Mouse (Mus musculus) forebrain, embryonic 11.5 days (tissue): ENCODE results near the gene Dnm2. TPM values are rescaled to one million over a fixed set of nuclear protein-coding genes. Genes with fewer than 3 reads are reported as not detected.

Experiments used
- ATAC-seq: fragments of 200-750 bp; cut with Nextera tagmentation; replicated peaks from 2 replicates; pipeline ENCODE4 v1.8.0; 2017; ENCODE audit warnings: moderate TSS enrichment; ENCODE audit not compliant: low FRiP score
- DNase-seq: peaks from one replicate; pipeline ENCODE4 v3.0.0-alpha.2; 2017; ENCODE audit warnings: low spot score
- H3K27ac ChIP-seq: fragments of 300-500 bp; sonication (generic); 2 replicates; pipeline ENCODE4 v1.5.1; 2014; ENCODE audit warnings: low read depth, low read length
- H3K27me3 ChIP-seq: fragments of 300-500 bp; sonication (generic); 2 replicates; pipeline ENCODE4 v1.6.1; 2014; ENCODE audit warnings: mild to moderate bottlenecking, low read length, mixed read lengths; ENCODE audit not compliant: control insufficient read depth, insufficient read depth
- H3K36me3 ChIP-seq: fragments of 300-500 bp; sonication (generic); 2 replicates; pipeline ENCODE4 v1.6.1; 2014; ENCODE audit warnings: mild to moderate bottlenecking, low read length, moderate library complexity, mixed read lengths; ENCODE audit not compliant: control insufficient read depth, insufficient read depth
- H3K4me1 ChIP-seq: fragments of 300-500 bp; sonication (generic); replicated peaks from 2 replicates; pipeline ENCODE4 v1.6.1; 2014; ENCODE audit warnings: low read length, mixed read lengths; ENCODE audit not compliant: control insufficient read depth, insufficient read depth
- H3K4me2 ChIP-seq: fragments of 300-500 bp; sonication (generic); 2 replicates; pipeline ENCODE4 v1.6.1; 2014; ENCODE audit warnings: low read depth, mild to moderate bottlenecking, low read length, moderate library complexity, mixed read lengths; ENCODE audit not compliant: severe bottlenecking
- H3K4me3 ChIP-seq: fragments of 300-500 bp; sonication (generic); 2 replicates; pipeline ENCODE4 v1.5.1; 2014; ENCODE audit warnings: low read depth, low read length
- H3K9ac ChIP-seq: fragments of 300-500 bp; sonication (generic); 2 replicates; pipeline ENCODE4 v1.6.1; 2014; ENCODE audit warnings: low read length
- H3K9me3 ChIP-seq: fragments of 300-500 bp; sonication (generic); 2 replicates; pipeline ENCODE4 v1.6.1; 2016; ENCODE audit warnings: low read length, mixed read lengths; ENCODE audit not compliant: control insufficient read depth
- WGBS: fragments of 180-500 bp; shearing (Covaris S2); extraction: QIAGEN DNeasy Blood & Tissue Kit; methylation state at CpG from one replicate; pipeline ENCODE4 v1.1.7; 2014; 5-methylcytosine and 5-hydroxymethylcytosine counted together
- polyA plus RNA-seq: library from polyadenylated mRNA; unstranded; fragments of >200 nt; fragmentation: Nextera tagmentation; extraction: Ambion mirVana; gene quantifications from 2 replicates; pipeline ENCODE4 v1.2.1, GENCODE M21; 2014

The Dnm2 gene
- polyA plus RNA-seq, 1 experiment from 2014 or later: 74.0 TPM

DNA sequence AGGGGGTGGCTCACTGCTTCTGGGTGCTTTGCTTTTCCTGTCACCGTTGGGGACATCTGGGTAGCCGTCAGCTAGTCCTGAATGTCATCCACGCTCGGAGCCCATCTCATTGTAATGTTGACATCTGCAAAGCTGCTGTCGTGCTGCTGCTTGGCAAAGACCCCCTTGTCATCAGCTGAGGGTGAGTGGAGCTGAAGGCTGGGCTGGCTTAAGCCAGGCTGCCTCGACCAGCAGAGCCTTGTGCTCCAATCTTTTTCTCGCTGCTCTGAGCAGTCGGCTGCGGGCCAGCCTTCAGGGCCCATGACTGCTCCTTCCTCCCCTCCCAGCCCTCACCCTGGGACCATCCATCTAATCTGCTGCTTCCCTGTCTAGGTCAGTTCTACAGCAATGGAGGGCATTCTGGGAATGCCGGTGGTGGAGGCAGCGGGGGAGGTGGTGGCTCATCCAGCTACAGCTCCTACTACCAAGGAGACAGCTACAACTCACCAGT is 21.9 kb upstream of the Dnm2 start:
- Histone ChIP-seq H3K4me2 (no peak overlapping the region), H3K4me3 (no peak overlapping the region), H3K27ac (no peak overlapping the region), H3K27me3 (no peaks in the 10 kb centered on the region), H3K4me1 (no peaks in the 10 kb centered on the region), H3K36me3 (peaks cover 45% of the 10 kb centered on the region), H3K9me3 (no peaks in the 10 kb centered on the region), H3K9ac (no peak overlapping the region)
- 92% methylated on average over 11 of the region's 11 CpGs for WGBS
- DNase-seq (no peak), ATAC-seq (no peak)

DNA sequence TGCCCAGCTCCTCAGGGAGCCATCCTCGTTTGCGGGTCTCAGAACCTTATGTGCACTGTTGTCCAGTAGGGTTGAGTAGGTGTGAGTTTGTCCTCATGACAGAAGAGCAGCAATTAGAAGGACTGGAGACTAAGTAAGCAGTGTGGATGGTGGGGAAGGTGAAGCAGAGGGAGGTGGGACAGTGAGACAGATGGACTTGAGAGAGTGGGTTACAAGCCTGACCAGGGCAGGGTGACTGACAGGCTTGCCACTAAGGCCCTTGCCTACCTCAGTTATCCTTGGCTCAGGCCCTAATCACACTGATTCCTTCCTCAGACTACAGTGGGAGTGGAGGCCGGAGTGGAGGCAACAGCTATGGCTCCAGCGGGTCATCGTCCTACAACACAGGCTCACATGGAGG is 21.0 kb upstream of the Dnm2 start:
- ATAC-seq (no peak), DNase-seq (no peak)
- Histone ChIP-seq H3K9me3 (no peaks in the 10 kb centered on the region), H3K36me3 (peaks cover 42% of the 10 kb centered on the region), H3K4me1 (no peaks in the 10 kb centered on the region), H3K4me2 (no peak overlapping the region), H3K4me3 (no peak overlapping the region), H3K27me3 (no peaks in the 10 kb centered on the region), H3K9ac (no peak overlapping the region), H3K27ac (no peak overlapping the region)
- 91% methylated on average over 5 of the region's 5 CpGs for WGBS

DNA sequence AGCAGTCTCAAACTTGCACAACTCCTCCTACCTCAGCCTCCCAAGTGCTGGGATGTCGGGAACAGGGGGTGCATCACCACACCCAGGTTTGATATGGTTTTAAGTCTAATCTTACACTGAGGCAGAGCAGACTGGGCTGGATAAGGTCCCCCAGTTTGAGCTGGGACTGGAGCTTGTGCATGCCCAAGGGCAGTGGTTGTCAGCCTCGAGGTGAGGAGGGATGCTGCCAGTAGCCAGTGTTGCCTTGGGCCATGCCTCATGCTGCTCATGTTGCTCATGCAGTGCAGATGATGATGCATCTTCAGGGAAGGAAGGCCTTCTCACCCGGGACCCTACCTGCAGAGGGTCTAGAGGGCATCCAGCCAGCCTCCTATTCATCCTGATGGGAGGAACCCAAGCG is 19.2 kb upstream of the Dnm2 start:
- ATAC-seq (no peak), DNase-seq (no peak)
- Histone ChIP-seq H3K27me3 (no peaks in the 10 kb centered on the region), H3K4me2 (no peak overlapping the region), H3K9ac (no peak overlapping the region), H3K27ac (no peak overlapping the region), H3K9me3 (no peaks in the 10 kb centered on the region), H3K4me1 (0 out of 2 replicates have a peak, but pooled peaks cover 2% of the 10 kb centered on the region), H3K36me3 (peaks cover 30% of the 10 kb centered on the region; the same call in 1 of the 2 replicates), H3K4me3 (no peak overlapping the region)
- 83% methylated on average over 4 of the region's 4 CpGs for whole genome bisulfite sequencing

DNA sequence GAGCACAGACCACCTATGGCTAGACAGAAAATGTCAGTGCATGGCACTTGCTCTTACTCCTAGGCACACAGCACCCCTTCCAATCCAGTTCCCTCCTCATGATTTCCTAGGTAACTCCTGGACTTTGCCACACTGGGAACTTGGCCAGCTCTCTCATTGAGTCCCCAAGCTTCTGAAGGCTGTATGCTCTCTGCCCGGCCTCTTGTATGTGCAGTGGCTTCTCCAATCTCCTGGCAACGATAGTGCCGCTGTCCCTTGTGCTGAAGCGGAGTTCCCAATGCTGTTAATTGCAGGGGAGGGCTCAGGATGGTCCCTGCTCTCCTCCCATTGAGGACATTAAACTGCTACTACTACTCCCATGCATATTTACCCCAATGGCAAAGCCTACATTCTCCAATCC is 16.8 kb upstream of the Dnm2 start:
- ATAC-seq (no peak), DNase-seq (no peak)
- peaks cover 2% of the 10 kb centered on the region; the same call in 1 of the 2 replicates for H3K4me1 ChIP-seq
- H3K27ac ChIP-seq: no peak overlapping the region
- no peak overlapping the region for H3K4me2 ChIP-seq
- peaks cover 22% of the 10 kb centered on the region; the same call in 1 of the 2 replicates for H3K36me3 ChIP-seq
- H3K4me3 ChIP-seq: no peak overlapping the region
- no peak overlapping the region for H3K9ac ChIP-seq
- H3K9me3 ChIP-seq: no peaks in the 10 kb centered on the region
- WGBS: 29% methylated on average over 4 of the region's 4 CpGs
- no peaks in the 10 kb centered on the region for H3K27me3 ChIP-seq

DNA sequence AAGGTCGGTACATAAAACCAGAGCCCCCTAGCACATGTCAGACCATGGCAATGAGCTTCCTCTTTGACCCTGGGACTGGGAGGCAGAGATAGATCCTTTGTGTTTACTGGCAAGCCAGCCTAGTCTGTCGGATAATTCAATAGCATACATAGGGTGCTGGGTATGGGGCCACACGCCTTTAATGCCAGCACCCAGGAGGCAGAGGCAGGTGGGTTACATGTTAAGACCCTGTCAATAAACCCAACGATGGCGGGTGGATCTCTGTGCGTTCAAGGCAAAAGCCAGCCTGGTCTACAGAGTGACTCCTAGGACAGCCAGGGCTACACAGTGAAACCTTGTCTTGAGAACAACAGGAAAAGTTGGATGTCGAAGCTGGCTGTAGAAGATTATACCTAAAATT is 16.1 kb upstream of the Dnm2 start:
- Histone ChIP-seq H3K4me3 (no peak overlapping the region), H3K9me3 (no peaks in the 10 kb centered on the region), H3K4me1 (peaks cover 2% of the 10 kb centered on the region; the same call in 1 of the 2 replicates), H3K9ac (no peak overlapping the region), H3K27ac (no peak overlapping the region), H3K4me2 (no peak overlapping the region), H3K27me3 (no peaks in the 10 kb centered on the region), H3K36me3 (peaks cover 17% of the 10 kb centered on the region; the same call in 1 of the 2 replicates)
- DNase-seq (no peak), ATAC-seq (no peak)
- WGBS: 77% methylated on average over 7 of the region's 7 CpGs

DNA sequence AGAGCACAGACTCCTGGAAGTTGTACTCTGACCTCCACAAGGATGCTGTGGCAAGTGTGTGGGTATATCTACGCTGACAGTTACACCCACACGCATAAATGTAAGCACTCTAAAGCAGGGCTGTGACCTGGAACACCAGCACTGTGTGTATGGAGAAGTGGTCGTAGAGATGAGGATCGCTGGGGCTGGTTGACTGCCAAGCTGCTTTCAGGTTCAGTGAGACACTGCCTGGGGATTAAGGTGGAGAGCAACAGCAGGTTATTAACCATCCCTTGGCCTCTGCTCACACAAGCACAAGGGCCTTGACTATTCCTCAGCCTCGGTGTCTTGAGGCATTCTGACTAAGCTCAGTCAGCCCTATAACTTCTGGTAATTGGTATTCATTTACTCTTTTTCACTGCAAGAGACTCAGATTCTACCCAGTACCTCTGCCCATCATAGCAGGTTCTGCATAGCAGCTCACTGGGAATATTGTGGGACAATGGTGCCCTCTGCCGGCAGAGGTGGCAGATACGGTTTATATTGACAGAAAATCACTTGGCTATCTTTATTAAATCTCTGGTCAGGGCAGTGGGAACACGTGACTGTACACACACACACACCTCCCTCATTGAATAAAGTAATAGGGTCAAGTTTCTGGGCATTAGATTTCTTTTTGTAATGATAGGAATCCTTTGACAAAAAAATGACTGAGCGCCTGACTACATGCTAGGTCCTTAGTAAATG is 15.0 kb upstream of the Dnm2 start:
- Histone ChIP-seq H3K27ac (no peak overlapping the region), H3K9me3 (no peaks in the 10 kb centered on the region), H3K36me3 (peaks cover 9% of the 10 kb centered on the region; the same call in 1 of the 2 replicates), H3K4me3 (no peak overlapping the region), H3K4me1 (peaks cover 2% of the 10 kb centered on the region; the same call in 1 of the 2 replicates), H3K27me3 (no peaks in the 10 kb centered on the region), H3K4me2 (no peak overlapping the region), H3K9ac (no peak overlapping the region)
- WGBS: 39% methylated on average over 9 of the region's 9 CpGs
- ATAC-seq (0 out of 2 replicates have a peak, but pooled peaks have one; percentile 11), DNase-seq (peak; percentile 88)

DNA sequence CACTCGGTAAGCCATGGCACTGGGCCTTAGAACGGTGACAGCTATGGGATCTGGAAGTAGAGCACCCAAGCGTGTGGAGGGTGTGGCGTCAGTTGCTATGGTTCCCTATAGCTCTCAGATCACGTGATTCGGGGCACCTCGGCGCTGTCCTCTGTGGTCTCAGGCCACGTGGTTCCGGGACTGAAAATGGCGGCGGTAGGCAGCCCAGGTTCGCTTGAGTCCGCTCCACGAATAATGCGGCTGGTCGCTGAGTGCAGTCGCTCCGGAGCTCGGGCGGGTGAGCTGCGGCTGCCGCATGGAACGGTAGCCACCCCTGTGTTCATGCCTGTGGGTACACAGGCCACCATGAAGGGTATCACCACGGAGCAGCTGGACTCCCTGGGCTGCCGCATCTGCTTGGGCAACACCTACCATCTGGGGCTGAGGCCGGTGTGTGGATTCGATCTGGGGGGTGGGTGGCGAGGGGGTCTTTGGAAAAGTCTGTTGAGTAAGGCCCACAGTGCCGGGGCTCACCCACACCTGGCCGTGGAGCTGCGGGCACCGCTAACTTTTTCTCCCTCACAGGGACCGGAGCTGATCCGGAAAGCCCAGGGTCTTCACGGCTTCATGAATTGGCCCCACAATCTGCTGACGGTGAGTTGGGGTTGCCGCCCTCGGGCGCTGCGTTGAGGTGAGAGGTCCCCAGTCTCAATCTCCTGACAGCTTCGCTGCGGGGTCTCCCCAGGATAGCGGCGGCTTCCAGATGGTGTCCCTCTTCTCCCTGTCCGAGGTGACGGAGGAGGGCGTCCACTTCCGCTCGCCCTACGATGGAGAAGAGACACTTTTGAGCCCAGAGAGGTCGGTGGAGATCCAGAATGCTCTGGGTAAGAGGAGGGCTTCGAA is 12.8 kb upstream of the Dnm2 start, which contains the start of gene Qtrt1:
Gene Qtrt1, plus strand, starts transcription at position 169 of the 882 bp plus-strand sequence.
- peak within 1 kb of the TSS; percentile 12; the same call in 1 of the 2 replicates for H3K27ac ChIP-seq
- H3K27me3 ChIP-seq: no peaks in the 10 kb centered on the region
- peak within 1 kb of the TSS; percentile 75 for H3K4me3 ChIP-seq
- H3K4me1 ChIP-seq: peaks cover 2% of the 10 kb centered on the region; the same call in 1 of the 2 replicates
- peak within 1 kb of the TSS; percentile 81 for H3K4me2 ChIP-seq
- 2% methylated on average over 53 of the region's 53 CpGs for WGBS
- H3K9ac ChIP-seq: peak within 1 kb of the TSS; percentile 81
- DNase-seq: peak; percentile 92
- H3K36me3 ChIP-seq: peaks cover under 1% of the 10 kb centered on the region; the same call in 1 of the 2 replicates
- no peaks in the 10 kb centered on the region for H3K9me3 ChIP-seq
- peak; percentile 96 for ATAC-seq

DNA sequence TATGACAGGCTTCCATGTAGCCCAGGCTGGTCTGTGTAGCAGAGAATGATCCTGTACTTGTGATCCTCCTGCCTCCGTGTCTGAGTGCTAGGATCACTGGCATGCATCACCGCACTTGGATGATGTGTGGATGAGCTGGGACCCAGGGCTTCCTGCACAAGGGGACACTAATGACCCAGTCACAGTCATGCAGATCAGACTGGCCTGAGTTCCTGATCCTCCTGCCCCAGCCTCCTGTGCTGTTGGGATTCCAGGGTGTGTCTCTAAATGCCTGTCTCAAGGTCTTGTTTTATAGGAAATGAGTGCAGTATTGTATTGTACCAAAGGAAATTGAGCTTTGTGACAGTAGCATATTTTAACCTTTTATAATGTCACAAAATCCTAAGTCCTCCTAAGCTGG is 6.8 kb upstream of the Dnm2 start:
- Histone ChIP-seq H3K4me2 (no peak overlapping the region), H3K27me3 (no peaks in the 10 kb centered on the region), H3K4me3 (no peak overlapping the region), H3K9ac (no peak overlapping the region), H3K36me3 (peaks cover 4% of the 10 kb centered on the region; the same call in 1 of the 2 replicates), H3K9me3 (no peaks in the 10 kb centered on the region), H3K27ac (no peak overlapping the region), H3K4me1 (no peaks in the 10 kb centered on the region)
- WGBS: 90% methylated on average over 2 of the region's 2 CpGs
- no peak for ATAC-seq
- no peak for DNase-seq
